Mouse (Mus musculus) liver, embryonic 13.5 days (tissue): ENCODE measurements around the gene 4930447C04Rik. TPM values are rescaled to one million over a fixed set of nuclear protein-coding genes. Genes with fewer than 3 reads are reported as not detected.

Source experiments
- ATAC-seq: fragments of 200-750 bp; cut with Nextera tagmentation; 2 replicates; pipeline ENCODE4 v1.8.0; 2017; ENCODE audit warnings: low read depth, mild to moderate bottlenecking, moderate number of reproducible peaks, moderate library complexity
- DNase-seq: peaks from one replicate; pipeline ENCODE4 v3.0.0; 2022
- H3K27ac ChIP-seq: fragments of 300-500 bp; sonication (generic); 2 replicates; pipeline ENCODE4 v1.5.1; 2015; ENCODE audit warnings: moderate library complexity, mild to moderate bottlenecking, inconsistent platforms
- H3K27me3 ChIP-seq: fragments of 300-500 bp; sonication (generic); 2 replicates; pipeline ENCODE4 v1.6.1; 2015; ENCODE audit warnings: mild to moderate bottlenecking, inconsistent platforms
- H3K36me3 ChIP-seq: fragments of 300-500 bp; sonication (generic); 2 replicates; pipeline ENCODE4 v1.6.1; 2015; ENCODE audit warnings: mild to moderate bottlenecking, inconsistent platforms
- H3K4me1 ChIP-seq: fragments of 300-500 bp; sonication (generic); replicated peaks from 2 replicates; pipeline ENCODE4 v1.6.1; 2015; ENCODE audit warnings: inconsistent platforms
- H3K4me2 ChIP-seq: fragments of 300-500 bp; sonication (generic); 2 replicates; pipeline ENCODE4 v1.6.1; 2015; ENCODE audit warnings: inconsistent platforms, mild to moderate bottlenecking, moderate library complexity
- H3K4me3 ChIP-seq: fragments of 300-500 bp; sonication (generic); replicated peaks from 2 replicates; pipeline ENCODE4 v1.5.1; 2015; ENCODE audit warnings: mild to moderate bottlenecking, inconsistent platforms
- H3K9ac ChIP-seq: fragments of 300-500 bp; sonication (generic); 2 replicates; pipeline ENCODE4 v1.6.1; 2015; ENCODE audit warnings: mild to moderate bottlenecking, inconsistent platforms
- H3K9me3 ChIP-seq: fragments of 300-500 bp; sonication (generic); replicated peaks from 2 replicates; pipeline ENCODE4 v1.6.1; 2016; ENCODE audit warnings: inconsistent platforms
- WGBS: fragments of 180-500 bp; shearing (Covaris S2); methylation state at CpG from one replicate; pipeline ENCODE4 v1.1.7; 2015; ENCODE audit not compliant: insufficient replicate concordance; 5-methylcytosine and 5-hydroxymethylcytosine counted together
- polyA plus RNA-seq: library from polyadenylated mRNA; unstranded; fragments of >200 nt; fragmentation: Nextera tagmentation; extraction: Ambion mirVana; gene quantifications from 2 replicates; pipeline ENCODE4 v1.2.1, GENCODE M21; 2015

Gene 4930447C04Rik
- polyA plus RNA-seq, 1 experiment from 2014 or later, result 0.56 TPM

DNA sequence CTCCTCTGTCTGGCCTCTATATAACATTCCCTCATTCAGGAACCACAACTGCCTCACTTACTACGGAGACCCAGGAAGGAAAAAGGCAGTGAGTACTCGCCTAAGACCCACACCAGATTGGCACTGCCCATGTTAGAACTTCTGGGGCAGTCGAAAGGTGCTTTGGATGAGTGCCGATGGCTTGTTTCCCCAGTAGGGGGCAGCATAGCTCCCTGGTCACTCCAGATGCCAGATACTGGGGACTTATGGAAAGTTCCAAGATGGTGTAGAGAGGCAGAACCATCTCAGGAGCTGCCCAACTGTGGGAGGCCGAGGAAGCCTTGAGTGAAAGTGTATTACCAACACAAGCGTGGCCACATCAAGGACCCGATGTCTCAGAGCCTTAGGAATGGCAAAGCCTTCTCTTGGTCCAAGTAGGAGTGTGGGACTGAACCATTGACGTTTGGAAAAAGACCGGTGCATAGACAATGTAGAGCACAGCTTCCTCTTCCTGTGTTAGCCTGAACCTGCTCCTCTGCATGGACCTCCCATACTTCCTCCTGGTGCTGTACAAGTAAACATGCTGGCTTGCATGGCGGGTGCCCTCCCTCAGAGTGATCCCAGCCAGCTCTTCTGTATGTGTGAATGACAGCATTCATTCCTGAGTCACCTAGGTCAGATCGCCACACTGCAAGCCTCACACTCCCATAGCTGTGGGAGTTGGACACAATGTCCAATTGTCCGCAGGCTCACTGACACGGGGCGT, 105.6 kb downstream of the 4930447C04Rik start:
- Histone ChIP-seq H3K27me3 (peaks cover 37% of the 10 kb centered on the region), H3K4me1 (no peaks in the 10 kb centered on the region), H3K9ac (no peak overlapping the region), H3K27ac (no peak overlapping the region), H3K4me2 (no peak overlapping the region), H3K9me3 (no peaks in the 10 kb centered on the region), H3K4me3 (no peak overlapping the region), H3K36me3 (no peaks in the 10 kb centered on the region)
- DNase-seq (no peak), ATAC-seq (no peak)
- 57% methylated on average over 14 of the region's 14 CpGs for WGBS

DNA sequence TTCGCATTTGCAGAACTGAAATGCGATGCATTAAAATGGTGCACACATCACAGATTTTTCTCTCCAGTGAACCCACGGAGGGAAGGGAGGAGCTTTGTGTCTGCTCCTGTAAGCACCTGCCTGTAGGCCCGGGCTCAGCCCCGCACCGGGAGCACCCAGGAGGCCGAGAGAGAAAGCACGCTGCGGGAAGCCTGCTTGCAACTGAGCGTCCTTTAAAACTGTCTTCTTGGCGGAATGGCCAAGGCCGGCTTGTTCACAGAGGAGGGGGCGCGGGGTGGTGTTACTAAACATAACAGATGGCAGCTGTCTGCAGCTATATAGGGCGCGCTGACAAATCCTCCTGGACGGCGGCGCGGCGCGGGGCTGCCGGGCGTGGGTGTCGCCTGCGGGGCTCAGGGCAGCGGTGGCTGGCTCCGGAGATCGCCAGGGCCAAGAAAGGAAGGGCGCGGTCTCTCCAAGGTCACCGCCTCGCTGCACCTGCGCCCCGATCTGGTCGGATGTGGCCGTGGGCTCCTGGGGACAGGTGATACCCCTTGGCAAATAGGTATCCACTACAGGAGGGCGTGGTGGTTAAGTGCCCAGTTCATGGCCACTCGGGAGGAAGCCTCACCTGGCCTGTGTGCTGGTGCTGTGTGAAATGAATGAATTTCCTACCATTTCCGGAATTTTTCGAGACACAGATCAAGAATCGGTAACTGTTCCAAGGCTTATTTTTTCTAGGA, 108.7 kb downstream of the 4930447C04Rik start:
- no peaks in the 10 kb centered on the region for H3K4me1 ChIP-seq
- no peaks in the 10 kb centered on the region for H3K36me3 ChIP-seq
- peak overlapping the region; percentile 48 for H3K4me2 ChIP-seq
- ATAC-seq (no peak), DNase-seq (no peak)
- H3K9me3 ChIP-seq, result no peaks in the 10 kb centered on the region
- H3K4me3 ChIP-seq, result peak overlapping the region; percentile 30
- 9% methylated on average over 42 of the region's 42 CpGs for WGBS
- peaks cover 50% of the 10 kb centered on the region for H3K27me3 ChIP-seq
- no peak overlapping the region for H3K9ac ChIP-seq
- H3K27ac ChIP-seq, result no peak overlapping the region

Other genes with a start within 250 kb of the 4930447C04Rik start
- gene Ppm1a, start 183.3 kb downstream of the 4930447C04Rik start, polyA plus RNA-seq, result 25.6 and 25.8 TPM in 2 replicates
- gene Six6, start 882 bp downstream of the 4930447C04Rik start, polyA plus RNA-seq, result not detected in 2 replicates
- 0.30 and 0.55 TPM in 2 replicates for gene Six1, start 113.1 kb upstream of the 4930447C04Rik start, polyA plus RNA-seq
- gene Six4, start 172.7 kb upstream of the 4930447C04Rik start, polyA plus RNA-seq, result 0.05 TPM in 2 replicates
- gene Mnat1, start 182.9 kb upstream of the 4930447C04Rik start, polyA plus RNA-seq, result 11.9 TPM in 2 replicates